17 mouse cellular contexts compared by ENCODE assay signal in genomic region chr2:25050921-25051320, GRCm38 (mm10). TPM values are rescaled to one million over a fixed set of nuclear protein-coding genes. Genes with fewer than 3 reads are reported as not detected.
DNase-seq lines count a peak whose midpoint lies in the region; ATAC-seq lines count a peak whose summit lies in the region.
"Had no signal": no experiment of that assay in that cellular context is flagged by ENCODE, and none has a peak within 500 bp of the region (broad histone marks: within the 10 kb centered on the region; RNA-seq: fewer than 3 reads in every experiment).

No protein-coding gene starts in this region.

- peak; percentile 32 for DNase-seq in hindbrain, embryonic 14.5 days (ENCODE audit: low spot score)
- peak; percentile 73 to 77 for DNase-seq in cerebellum, adult 18-20 months
- DNase-seq in cerebellum, postnatal 36 days, result peak; percentile 80
- DNase-seq in left cerebral cortex, postnatal 4 days, result peak; percentile 80
- DNase-seq in thymus, postnatal 14 days, result no peak
- no peak for DNase-seq in heart, postnatal 10 days
- DNase-seq: heart, adult 18-20 months; lung, adult 18-20 months; retina, postnatal 1 day had no signal

- H3K27ac ChIP-seq in hindbrain, embryonic 14.5 days, result no peak overlapping the region
- no peak overlapping the region for H3K27ac ChIP-seq in hindbrain, embryonic 12.5 days
- H3K27ac ChIP-seq in midbrain, embryonic 16.5 days (ENCODE audit: low read length), result no peak overlapping the region
- H3K27ac ChIP-seq: embryonic facial prominence, embryonic 13.5 days; stomach, embryonic 15.5 days had no signal

- H3K4me1 ChIP-seq in hindbrain, embryonic 14.5 days (replicated peaks; ENCODE audit: control insufficient read depth, insufficient read depth, low read length), result peaks cover 13% of the 10 kb centered on the region
- peaks cover 13% of the 10 kb centered on the region for H3K4me1 ChIP-seq in hindbrain, embryonic 12.5 days
- H3K4me1 ChIP-seq in midbrain, embryonic 16.5 days (ENCODE audit: control insufficient read depth, insufficient read depth, low read length), result peaks cover 17% of the 10 kb centered on the region

- intact Hi-C loops in left cerebral cortex, postnatal 4 days (cut with DNase I), result no loop called here
- intact Hi-C loops in heart, postnatal 10 days (cut with DNase I), result no loop called here

- H3K27me3 ChIP-seq in hindbrain, embryonic 14.5 days (ENCODE audit: control insufficient read depth, insufficient read depth, low read length), result no peaks in the 10 kb centered on the region
- no peaks in the 10 kb centered on the region for H3K27me3 ChIP-seq in hindbrain, embryonic 12.5 days
- H3K27me3 ChIP-seq in midbrain, embryonic 16.5 days (ENCODE audit: control insufficient read depth, insufficient read depth, low read depth, low read length), result no peaks in the 10 kb centered on the region
- H3K27me3 ChIP-seq: embryonic facial prominence, embryonic 13.5 days; stomach, embryonic 15.5 days had no signal

- H3K9ac ChIP-seq in hindbrain, embryonic 14.5 days, result no peak overlapping the region
- H3K9ac ChIP-seq in hindbrain, embryonic 12.5 days, result no peak overlapping the region
- H3K9ac ChIP-seq in midbrain, embryonic 16.5 days (ENCODE audit: low read depth, low read length), result no peak overlapping the region
- H3K9ac ChIP-seq: embryonic facial prominence, embryonic 13.5 days; stomach, embryonic 15.5 days had no signal

- H3K36me3 ChIP-seq in hindbrain, embryonic 14.5 days (replicated peaks; ENCODE audit: control insufficient read depth, insufficient read depth), result peaks cover 3% of the 10 kb centered on the region; the same call in 1 of the 2 replicates
- H3K36me3 ChIP-seq in hindbrain, embryonic 12.5 days, result peaks cover 5% of the 10 kb centered on the region; the same call in 1 of the 2 replicates
- no peaks in the 10 kb centered on the region for H3K36me3 ChIP-seq in midbrain, embryonic 16.5 days (ENCODE audit: control insufficient read depth, insufficient read depth, low read length)
- H3K36me3 ChIP-seq: stomach, embryonic 15.5 days had no signal

- H3K4me3 ChIP-seq in hindbrain, embryonic 14.5 days (replicated peaks; ENCODE audit: low read length), result no peak overlapping the region
- no peak overlapping the region for H3K4me3 ChIP-seq in hindbrain, embryonic 12.5 days
- H3K4me3 ChIP-seq in midbrain, embryonic 16.5 days (ENCODE audit: low read depth, low read length), result no peak overlapping the region
- H3K4me3 ChIP-seq: embryonic facial prominence, embryonic 13.5 days; stomach, embryonic 15.5 days had no signal

- H3K4me2 ChIP-seq in hindbrain, embryonic 14.5 days (replicated peaks), result no peak overlapping the region
- no peak overlapping the region for H3K4me2 ChIP-seq in hindbrain, embryonic 12.5 days (replicated peaks)
- H3K4me2 ChIP-seq in midbrain, embryonic 16.5 days (ENCODE audit: low read length), result no peak overlapping the region
- H3K4me2 ChIP-seq: embryonic facial prominence, embryonic 13.5 days; stomach, embryonic 15.5 days had no signal

- no peak for ATAC-seq in hindbrain, embryonic 14.5 days (ENCODE audit: low FRiP score)
- no peak for ATAC-seq in hindbrain, embryonic 12.5 days (ENCODE audit: low FRiP score)
- no peak for ATAC-seq in midbrain, embryonic 16.5 days

- WGBS in hindbrain, embryonic 14.5 days, result 84% methylated on average over 7 of the region's 7 CpGs
- 85% methylated on average over 7 of the region's 7 CpGs for WGBS in hindbrain, embryonic 12.5 days
- 88% methylated on average over 7 of the region's 7 CpGs for WGBS in midbrain, embryonic 16.5 days

- H3K9me3 ChIP-seq in hindbrain, embryonic 14.5 days (ENCODE audit: control insufficient read depth, low read length), result no peaks in the 10 kb centered on the region
- H3K9me3 ChIP-seq in hindbrain, embryonic 12.5 days (replicated peaks), result no peaks in the 10 kb centered on the region
- H3K9me3 ChIP-seq in midbrain, embryonic 16.5 days (replicated peaks; ENCODE audit: control insufficient read depth, low read length, poor library complexity, severe bottlenecking), result no peaks in the 10 kb centered on the region
- H3K9me3 ChIP-seq: embryonic facial prominence, embryonic 13.5 days; stomach, embryonic 15.5 days had no signal

RNA-seq across cellular contexts. Expression of gene Nsmf, which starts 3.2 kb away (rescaled TPM):
- 117 and 126 TPM in 2 replicates for polyA plus RNA-seq in hindbrain, embryonic 14.5 days (2014; fragmentation: Nextera tagmentation; extraction: Ambion mirVana)
- polyA plus RNA-seq in hindbrain, embryonic 12.5 days (2016; fragmentation: Nextera tagmentation; extraction: Ambion mirVana), result 108 and 115 TPM in 2 replicates
- total RNA-seq in left cerebral cortex, postnatal 4 days (2021), result 100 to 1,000 TPM; 342 to 359 TPM
- 176 and 188 TPM in 2 replicates for polyA plus RNA-seq in midbrain, embryonic 16.5 days (2015; fragmentation: Nextera tagmentation; extraction: Ambion mirVana)
- total RNA-seq in heart, postnatal 10 days (2021), result 10 to 100 TPM; 37.5 to 39.1 TPM

RNA-seq across cellular contexts. Expression of gene Entpd8, which starts 29.2 kb away (rescaled TPM):
- 0.21 TPM in 1 of 2 replicates, not detected in the other for polyA plus RNA-seq in hindbrain, embryonic 14.5 days (2014; fragmentation: Nextera tagmentation; extraction: Ambion mirVana)
- not detected in 2 replicates for polyA plus RNA-seq in hindbrain, embryonic 12.5 days (2016; fragmentation: Nextera tagmentation; extraction: Ambion mirVana)
- total RNA-seq in left cerebral cortex, postnatal 4 days (2021), result not detected
- polyA plus RNA-seq in midbrain, embryonic 16.5 days (2015; fragmentation: Nextera tagmentation; extraction: Ambion mirVana), result not detected in 2 replicates
- total RNA-seq in heart, postnatal 10 days (2021), result not detected
- total RNA-seq: adrenal gland, adult 18-20 months; heart, adult 18-20 months; hematopoietic stem cell, adult 5-6 weeks; left cerebral cortex, postnatal 10 days had no signal
- polyA plus RNA-seq: embryonic facial prominence, embryonic 13.5 days; neural tube, embryonic 11.5 days had no signal

RNA-seq across cellular contexts. Expression of gene Noxa1, which starts 44.0 kb away (rescaled TPM):
- polyA plus RNA-seq in hindbrain, embryonic 14.5 days (2014; fragmentation: Nextera tagmentation; extraction: Ambion mirVana), result not detected in 2 replicates
- 0.14 and 0.22 TPM in 2 replicates for polyA plus RNA-seq in hindbrain, embryonic 12.5 days (2016; fragmentation: Nextera tagmentation; extraction: Ambion mirVana)
- not detected for total RNA-seq in left cerebral cortex, postnatal 4 days (2021)
- polyA plus RNA-seq in midbrain, embryonic 16.5 days (2015; fragmentation: Nextera tagmentation; extraction: Ambion mirVana), result not detected in 2 replicates
- not detected for total RNA-seq in heart, postnatal 10 days (2021)
- total RNA-seq: adrenal gland, adult 18-20 months; heart, adult 18-20 months; hematopoietic stem cell, adult 5-6 weeks; left cerebral cortex, postnatal 10 days had no signal
- polyA plus RNA-seq: embryonic facial prominence, embryonic 13.5 days had no signal

Comparison
In these comparisons a context has a peak if more than half of its experiments do, and no peak if none do; other contexts are left out.
1. DNase-seq: peak in hindbrain, embryonic 14.5 days (single experiment), cerebellum, adult 18-20 months (2 of 2), cerebellum, postnatal 36 days (2 of 2) and left cerebral cortex, postnatal 4 days (single experiment); none in thymus, postnatal 14 days (single experiment) and heart, postnatal 10 days (0 of 2).